Mouse (Mus musculus) hindbrain, embryonic 13.5 days (tissue): ENCODE results near the gene Cdk2ap2. TPM values are rescaled to one million over a fixed set of nuclear protein-coding genes. Genes with fewer than 3 reads are reported as not detected.
A peak's percentile ranks its signal among the peaks of the same experiment; 100 is the strongest.

Source experiments
- ATAC-seq: fragments of 200-750 bp; cut with Nextera tagmentation; 2 replicates; pipeline ENCODE4 v1.8.0; 2017; ENCODE audit warnings: moderate TSS enrichment; ENCODE audit not compliant: low FRiP score
- H3K27ac ChIP-seq: fragments of 300-500 bp; sonication (generic); 2 replicates; pipeline ENCODE4 v1.5.1; 2015; ENCODE audit warnings: inconsistent platforms, mild to moderate bottlenecking, moderate library complexity
- H3K27me3 ChIP-seq: fragments of 300-500 bp; sonication (generic); 2 replicates; pipeline ENCODE4 v1.6.1; 2015; ENCODE audit warnings: mild to moderate bottlenecking, inconsistent platforms
- H3K36me3 ChIP-seq: fragments of 300-500 bp; sonication (generic); 2 replicates; pipeline ENCODE4 v1.6.1; 2015; ENCODE audit warnings: mild to moderate bottlenecking, inconsistent platforms
- H3K4me1 ChIP-seq: fragments of 300-500 bp; sonication (generic); replicated peaks from 2 replicates; pipeline ENCODE4 v1.6.1; 2015; ENCODE audit warnings: inconsistent platforms
- H3K4me2 ChIP-seq: fragments of 300-500 bp; sonication (generic); 2 replicates; pipeline ENCODE4 v1.6.1; 2015; ENCODE audit warnings: inconsistent platforms, mild to moderate bottlenecking, moderate library complexity
- H3K4me3 ChIP-seq: fragments of 300-500 bp; sonication (generic); 2 replicates; pipeline ENCODE4 v1.5.1; 2015; ENCODE audit warnings: mild to moderate bottlenecking, inconsistent platforms
- H3K9ac ChIP-seq: fragments of 300-500 bp; sonication (generic); 2 replicates; pipeline ENCODE4 v1.6.1; 2015; ENCODE audit warnings: mild to moderate bottlenecking, inconsistent platforms
- H3K9me3 ChIP-seq: fragments of 300-500 bp; sonication (generic); 2 replicates; pipeline ENCODE4 v1.6.1; 2016; ENCODE audit warnings: inconsistent platforms
- WGBS: fragments of 180-500 bp; shearing (Covaris S2); methylation state at CpG from one replicate; pipeline ENCODE4 v1.1.7; 2015; 5-methylcytosine and 5-hydroxymethylcytosine counted together
- polyA plus RNA-seq: library from polyadenylated mRNA; unstranded; fragments of >200 nt; fragmentation: Nextera tagmentation; extraction: Ambion mirVana; gene quantifications from 2 replicates; pipeline ENCODE4 v1.2.1, GENCODE M21; 2015

The Cdk2ap2 gene
- polyA plus RNA-seq, 1 experiment from 2014 or later: 81.0 TPM

DNA sequence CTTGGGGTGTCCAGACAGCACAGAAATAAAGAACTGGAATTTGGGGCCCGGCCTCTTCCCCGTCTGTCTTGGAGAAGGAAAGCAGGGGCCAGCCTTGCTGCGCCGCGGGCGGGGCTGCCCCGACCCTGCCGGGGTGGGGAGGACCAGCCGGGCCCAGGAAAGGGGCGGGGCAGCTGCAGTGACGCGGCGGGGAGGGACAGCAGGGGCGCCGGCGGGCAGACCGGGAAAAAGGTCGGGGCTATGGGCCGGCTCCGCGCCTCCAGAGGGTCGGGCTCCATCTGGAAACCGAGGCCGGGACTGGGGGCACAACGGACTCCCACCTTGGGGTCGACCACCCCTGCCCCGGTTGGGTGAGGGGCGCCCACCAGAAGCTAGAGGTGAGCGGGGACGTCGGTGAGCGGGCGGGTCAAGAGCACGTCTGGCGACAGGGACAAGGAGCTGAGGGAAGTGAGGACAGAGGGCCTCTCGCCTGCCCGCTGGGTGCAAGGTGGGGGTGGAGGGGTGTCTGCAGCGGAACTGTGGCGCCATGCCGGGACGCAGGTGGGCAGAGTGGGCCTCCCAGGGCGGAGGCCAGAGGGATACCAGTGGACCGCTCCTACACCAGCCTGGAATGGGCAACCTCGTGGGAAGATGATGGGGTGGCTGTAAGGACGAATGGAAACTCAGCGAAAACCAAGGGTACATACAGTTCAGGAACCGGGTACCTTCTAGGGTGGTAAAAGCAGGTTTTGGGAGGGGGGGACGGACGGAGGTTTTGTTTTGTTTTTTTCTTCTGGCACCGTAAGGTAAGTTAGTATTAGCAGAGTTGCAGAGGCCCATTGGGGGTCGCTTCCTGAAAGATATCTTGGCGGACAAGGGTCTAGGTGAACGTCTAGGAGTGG is 3.1 kb downstream of the Cdk2ap2 start, which contains the start of gene Pitpnm1:
Gene Pitpnm1 (plus strand): TSS at position 162 of the 881 bp plus-strand sequence.
- 1% methylated on average over 53 of the region's 53 CpGs for WGBS
- Histone ChIP-seq H3K9me3 (no peaks in the 10 kb centered on the region), H3K36me3 (peaks cover 8% of the 10 kb centered on the region), H3K27me3 (peaks cover 32% of the 10 kb centered on the region), H3K9ac (peak within 1 kb of the TSS; percentile 83), H3K4me3 (peak within 1 kb of the TSS; percentile 53), H3K4me1 (peaks cover 73% of the 10 kb centered on the region), H3K27ac (peak within 1 kb of the TSS; percentile 69), H3K4me2 (peak within 1 kb of the TSS; percentile 69)
- ATAC-seq: no peak

DNA sequence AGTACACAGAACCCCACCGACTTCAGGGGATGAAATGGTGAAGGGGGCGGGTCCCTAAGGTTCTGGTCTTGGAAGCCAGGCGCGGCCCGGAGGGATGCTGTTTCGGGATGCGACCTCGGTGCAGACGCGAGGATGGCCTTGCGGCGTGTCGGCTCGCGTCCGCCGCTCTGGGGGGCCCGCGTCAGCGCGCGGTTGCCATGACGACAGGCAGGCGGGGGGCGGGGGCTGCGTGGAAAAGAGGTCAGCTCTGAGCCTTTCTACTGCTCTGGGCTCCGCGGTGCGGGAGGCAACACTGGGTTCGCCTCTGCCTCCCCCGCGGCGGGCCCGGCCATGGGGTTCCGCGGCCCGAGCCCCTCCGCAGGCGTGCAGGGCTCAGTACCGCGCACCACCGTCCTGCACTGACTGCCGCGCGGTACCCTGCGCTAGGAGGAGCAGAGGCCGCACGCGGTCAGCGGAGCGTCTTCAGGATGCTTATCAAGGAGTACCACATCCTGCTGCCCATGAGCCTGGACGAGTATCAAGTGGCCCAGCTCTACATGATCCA is 3.8 kb downstream of the Cdk2ap2 start:
- WGBS: under 1% methylated on average over 51 of the region's 52 CpGs
- Histone ChIP-seq H3K9me3 (no peaks in the 10 kb centered on the region), H3K27me3 (peaks cover 32% of the 10 kb centered on the region), H3K4me1 (peaks cover 73% of the 10 kb centered on the region), H3K4me2 (peak overlapping the region; percentile 69), H3K27ac (peak overlapping the region; percentile 69), H3K36me3 (peaks cover 14% of the 10 kb centered on the region), H3K9ac (peak overlapping the region; percentile 83), H3K4me3 (peak overlapping the region; percentile 53)
- ATAC-seq: 0 out of 2 replicates have a peak, but pooled peaks have one; percentile 7

DNA sequence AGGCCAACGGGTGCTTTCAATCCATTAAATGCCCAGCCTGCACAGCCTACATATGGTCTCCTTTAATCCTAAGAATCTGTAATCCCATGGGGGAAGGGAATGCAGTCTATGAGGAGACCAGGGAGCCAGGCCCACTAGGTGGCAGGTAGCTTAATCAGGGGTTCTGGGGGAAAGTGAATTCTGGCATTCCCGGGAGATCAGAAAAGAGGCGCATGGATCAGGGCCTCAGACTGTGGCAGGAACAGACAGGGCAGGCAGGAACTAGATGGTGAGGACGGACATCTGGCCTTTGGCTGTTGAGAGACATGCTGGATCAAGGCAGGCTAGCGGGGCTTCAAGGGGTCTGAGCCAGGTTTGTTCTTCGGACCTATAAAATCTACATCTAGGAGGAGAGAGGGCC is 4.5 kb downstream of the Cdk2ap2 start:
- WGBS: 59% methylated on average over 6 of the region's 6 CpGs
- peak overlapping the region; percentile 69 for H3K27ac ChIP-seq
- H3K36me3 ChIP-seq: peaks cover 17% of the 10 kb centered on the region
- H3K4me2 ChIP-seq: peak overlapping the region; percentile 69
- H3K27me3 ChIP-seq: peaks cover 32% of the 10 kb centered on the region
- no peak for ATAC-seq
- H3K9ac ChIP-seq: peak overlapping the region; percentile 83
- peaks cover 66% of the 10 kb centered on the region for H3K4me1 ChIP-seq
- H3K4me3 ChIP-seq: peak overlapping the region; percentile 53
- no peaks in the 10 kb centered on the region for H3K9me3 ChIP-seq

DNA sequence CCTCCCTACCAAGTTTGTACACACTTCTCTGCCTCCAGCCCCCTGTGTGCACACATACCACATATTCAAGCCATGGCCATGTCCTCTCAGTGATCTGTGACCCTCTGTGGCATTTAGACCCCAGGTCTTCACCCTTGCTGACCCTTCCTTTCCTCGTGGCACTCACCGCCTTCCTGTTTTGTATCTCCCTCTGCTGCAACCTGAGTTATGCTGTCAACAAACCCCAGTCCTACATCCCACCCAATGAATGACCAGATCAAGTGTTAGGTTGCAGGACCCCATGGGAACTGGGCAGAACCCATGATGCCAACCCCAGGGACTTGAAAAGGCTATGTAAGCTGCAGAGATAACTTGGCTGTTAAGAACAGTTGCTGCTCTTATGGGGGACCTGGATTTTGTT is 5.1 kb downstream of the Cdk2ap2 start:
- Histone ChIP-seq H3K27ac (no peak overlapping the region), H3K4me1 (peaks cover 66% of the 10 kb centered on the region), H3K4me3 (peak overlapping the region; percentile 53), H3K4me2 (peak overlapping the region; percentile 69), H3K9me3 (no peaks in the 10 kb centered on the region), H3K27me3 (peaks cover 32% of the 10 kb centered on the region), H3K36me3 (peaks cover 23% of the 10 kb centered on the region), H3K9ac (peak overlapping the region; percentile 83)
- 85% methylated on average over 2 of the region's 2 CpGs for WGBS
- no peak for ATAC-seq

DNA sequence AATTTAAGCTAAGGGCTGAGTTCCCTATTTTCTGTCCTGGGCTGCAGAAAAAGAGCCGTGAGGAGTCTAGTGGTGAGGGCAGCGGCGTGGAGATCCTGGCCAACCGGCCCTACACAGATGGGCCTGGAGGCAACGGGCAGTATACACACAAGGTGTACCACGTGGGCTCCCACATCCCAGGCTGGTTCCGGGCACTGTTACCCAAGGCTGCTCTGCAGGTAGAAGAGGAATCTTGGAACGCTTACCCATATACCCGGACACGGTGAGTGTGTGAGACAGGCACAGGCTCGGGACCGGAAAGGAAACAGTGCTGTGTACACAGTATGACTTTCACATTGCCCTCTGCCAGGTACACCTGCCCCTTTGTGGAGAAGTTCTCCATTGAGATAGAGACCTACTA is 5.6 kb downstream of the Cdk2ap2 start:
- Histone ChIP-seq H3K4me3 (no peak overlapping the region), H3K4me1 (peaks cover 61% of the 10 kb centered on the region), H3K36me3 (peaks cover 26% of the 10 kb centered on the region), H3K9ac (no peak overlapping the region), H3K4me2 (no peak overlapping the region), H3K27ac (no peak overlapping the region), H3K27me3 (peaks cover 32% of the 10 kb centered on the region), H3K9me3 (no peaks in the 10 kb centered on the region)
- no peak for ATAC-seq
- 90% methylated on average over 12 of the region's 12 CpGs for WGBS

DNA sequence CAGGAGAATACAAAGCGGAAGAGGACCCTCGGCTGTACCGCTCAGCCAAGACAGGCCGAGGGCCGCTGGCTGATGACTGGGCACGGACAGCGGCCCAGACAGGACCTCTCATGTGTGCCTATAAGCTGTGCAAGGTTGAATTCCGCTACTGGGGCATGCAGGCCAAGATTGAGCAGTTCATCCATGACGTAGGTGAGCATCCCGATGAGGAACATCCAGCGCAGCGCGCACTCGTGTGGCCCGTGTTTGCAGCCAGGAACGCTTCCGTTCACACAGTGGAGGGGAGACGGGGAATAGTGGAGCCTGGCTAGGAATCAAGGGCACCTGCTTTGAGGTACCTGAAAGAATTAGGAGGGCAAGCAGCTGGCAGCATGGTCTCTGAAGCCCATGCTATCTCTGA is 6.3 kb downstream of the Cdk2ap2 start:
- ATAC-seq: no peak

DNA sequence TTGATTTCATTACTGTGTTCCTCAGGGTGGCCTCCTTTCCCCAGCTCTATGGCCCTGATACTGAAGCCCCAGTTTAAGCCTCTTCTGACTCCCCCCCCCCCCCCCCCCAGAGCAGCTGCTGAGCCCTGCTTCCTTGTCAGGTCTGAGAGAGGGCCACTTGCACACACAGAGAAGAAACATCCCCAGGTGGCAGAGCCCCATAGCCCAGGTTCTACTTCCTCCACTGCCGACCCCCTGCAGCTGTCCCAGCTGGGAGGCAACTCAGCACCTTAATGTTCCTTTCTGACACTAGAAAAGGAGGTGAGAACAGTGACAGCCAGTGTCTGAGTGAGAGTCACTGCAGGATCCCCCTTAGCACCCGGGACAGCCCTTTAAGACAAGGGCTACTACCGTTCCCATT is 6.8 kb downstream of the Cdk2ap2 start:
- Histone ChIP-seq H3K4me2 (no peak overlapping the region), H3K36me3 (peaks cover 37% of the 10 kb centered on the region), H3K27me3 (peaks cover 32% of the 10 kb centered on the region), H3K9me3 (no peaks in the 10 kb centered on the region), H3K4me3 (no peak overlapping the region), H3K4me1 (peaks cover 50% of the 10 kb centered on the region), H3K27ac (no peak overlapping the region), H3K9ac (no peak overlapping the region)
- 72% methylated on average over 3 of the region's 3 CpGs for WGBS
- ATAC-seq: no peak

More for the DNA sequence above, 6.3 kb downstream of the Cdk2ap2 start:
- Histone ChIP-seq H3K4me3 (no peak overlapping the region), H3K9me3 (no peaks in the 10 kb centered on the region), H3K4me2 (no peak overlapping the region), H3K4me1 (peaks cover 55% of the 10 kb centered on the region), H3K27me3 (peaks cover 32% of the 10 kb centered on the region), H3K27ac (no peak overlapping the region), H3K36me3 (peaks cover 32% of the 10 kb centered on the region), H3K9ac (no peak overlapping the region)
- whole genome bisulfite sequencing: 95% methylated on average over 18 of the region's 18 CpGs

DNA sequence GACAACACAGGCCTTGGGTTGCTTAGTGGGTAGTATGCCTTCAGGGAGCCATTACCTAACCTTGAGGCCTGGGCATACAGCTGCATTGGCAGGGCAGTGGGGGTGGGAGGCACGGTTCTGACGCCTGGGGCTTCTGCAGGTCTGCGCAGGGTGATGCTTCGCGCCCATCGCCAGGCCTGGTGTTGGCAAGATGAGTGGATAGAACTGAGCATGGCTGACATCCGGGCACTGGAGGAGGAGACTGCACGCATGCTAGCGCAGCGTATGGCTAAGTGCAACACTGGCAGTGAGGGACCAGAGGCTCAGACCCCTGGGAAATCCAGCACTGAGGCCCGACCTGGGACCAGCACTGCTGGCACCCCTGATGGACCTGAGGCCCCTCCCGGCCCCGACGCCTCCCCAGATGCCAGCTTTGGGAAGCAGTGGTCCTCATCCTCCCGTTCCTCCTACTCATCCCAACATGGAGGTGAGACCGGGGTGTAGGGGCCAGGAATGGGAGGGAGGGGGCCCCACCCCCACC is 7.8 kb downstream of the Cdk2ap2 start:
- ATAC-seq: no peak
- Histone ChIP-seq H3K9me3 (no peaks in the 10 kb centered on the region), H3K36me3 (peaks cover 46% of the 10 kb centered on the region), H3K27me3 (peaks cover 27% of the 10 kb centered on the region), H3K4me2 (no peak overlapping the region), H3K4me3 (no peak overlapping the region), H3K9ac (no peak overlapping the region), H3K4me1 (peaks cover 40% of the 10 kb centered on the region), H3K27ac (peak overlapping the region; percentile 30)
- 93% methylated on average over 16 of the region's 16 CpGs for WGBS

DNA sequence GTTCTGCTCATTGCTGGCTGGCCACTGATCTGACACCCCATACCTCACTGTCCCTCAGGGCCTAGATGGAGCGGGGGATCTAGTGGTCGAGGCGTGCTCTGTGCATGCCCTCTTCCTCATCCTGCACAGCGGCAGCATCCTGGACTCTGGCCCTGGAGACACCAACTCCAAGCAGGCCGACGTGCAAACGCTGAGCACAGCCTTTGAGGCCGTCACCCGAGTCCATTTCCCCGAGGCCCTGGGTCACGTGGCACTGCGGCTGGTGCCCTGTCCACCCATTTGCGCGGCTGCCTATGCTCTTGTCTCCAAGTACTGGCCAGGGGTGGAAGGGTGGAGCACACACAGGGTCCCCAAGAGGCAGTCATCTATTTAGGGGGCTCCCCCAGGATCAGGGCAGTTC is 9.7 kb downstream of the Cdk2ap2 start:
- no peak overlapping the region for H3K4me2 ChIP-seq
- H3K27me3 ChIP-seq: peaks cover 19% of the 10 kb centered on the region
- H3K4me3 ChIP-seq: no peak overlapping the region
- H3K9ac ChIP-seq: no peak overlapping the region
- peaks cover 21% of the 10 kb centered on the region for H3K4me1 ChIP-seq
- no peaks in the 10 kb centered on the region for H3K9me3 ChIP-seq
- 94% methylated on average over 14 of the region's 14 CpGs for WGBS
- peaks cover 66% of the 10 kb centered on the region for H3K36me3 ChIP-seq
- no peak overlapping the region for H3K27ac ChIP-seq
- no peak for ATAC-seq

DNA sequence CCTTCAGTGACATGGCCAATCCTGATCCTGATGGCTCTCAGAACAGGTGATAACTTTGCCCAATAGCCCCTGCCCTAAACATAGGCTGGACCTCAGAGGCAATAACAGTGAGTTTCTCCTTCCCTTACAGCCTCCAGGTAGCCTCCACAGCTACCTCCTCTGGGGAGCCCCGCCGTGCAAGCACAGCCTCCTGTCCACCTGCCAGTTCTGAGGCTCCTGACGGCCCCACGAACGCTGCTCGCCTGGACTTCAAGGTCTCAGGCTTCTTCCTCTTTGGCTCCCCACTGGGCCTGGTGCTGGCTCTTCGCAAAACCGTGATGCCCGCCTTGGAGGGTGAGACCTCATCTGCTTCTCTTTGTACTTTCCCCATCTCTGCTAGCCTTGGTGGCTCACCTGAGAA is 11.6 kb downstream of the Cdk2ap2 start:
- ATAC-seq: no peak
- Histone ChIP-seq H3K4me1 (peaks cover 6% of the 10 kb centered on the region; the same call in 1 of the 2 replicates), H3K4me2 (no peak overlapping the region), H3K27me3 (no peaks in the 10 kb centered on the region), H3K27ac (no peak overlapping the region), H3K36me3 (peaks cover 81% of the 10 kb centered on the region), H3K9ac (no peak overlapping the region), H3K4me3 (no peak overlapping the region), H3K9me3 (no peaks in the 10 kb centered on the region)
- WGBS: 83% methylated on average over 9 of the region's 9 CpGs

DNA sequence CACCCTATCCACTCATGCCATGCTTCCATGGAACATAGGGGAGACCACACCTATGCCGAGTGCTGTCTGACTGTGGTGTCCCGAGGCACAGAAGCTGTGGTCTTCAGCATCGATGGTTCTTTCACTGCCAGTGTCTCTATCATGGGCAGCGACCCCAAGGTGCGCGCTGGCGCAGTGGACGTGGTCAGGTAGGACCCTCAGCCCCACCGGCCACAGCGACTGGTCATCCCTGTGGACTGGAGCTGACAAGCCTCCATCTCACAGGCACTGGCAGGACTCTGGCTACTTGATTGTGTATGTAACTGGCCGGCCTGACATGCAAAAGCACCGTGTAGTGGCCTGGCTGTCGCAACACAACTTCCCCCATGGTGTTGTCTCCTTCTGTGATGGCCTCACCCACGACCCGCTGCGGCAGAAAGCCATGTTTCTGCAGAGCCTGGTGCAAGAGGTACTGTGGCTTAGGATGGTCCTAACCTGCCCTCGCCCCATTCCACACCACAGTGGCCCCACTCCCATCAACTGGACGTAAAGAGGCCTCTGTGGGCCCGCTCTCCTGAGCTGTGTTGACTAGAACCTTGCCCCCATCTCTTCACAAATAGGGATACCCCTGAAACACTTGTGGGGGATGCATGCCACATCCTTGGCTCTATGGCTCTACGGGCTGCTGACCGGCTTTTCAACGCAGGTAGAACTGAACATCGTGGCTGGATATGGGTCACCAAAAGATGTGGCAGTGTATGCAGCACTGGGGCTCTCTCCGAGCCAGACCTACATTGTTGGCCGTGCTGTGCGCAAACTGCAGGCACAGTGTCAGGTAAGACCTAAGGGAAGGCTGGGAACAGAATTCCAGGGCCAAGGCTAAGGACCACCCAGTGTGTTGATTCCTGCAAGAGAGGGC is 15.3 kb downstream of the Cdk2ap2 start:
- H3K27ac ChIP-seq: no peak overlapping the region
- WGBS: 94% methylated on average over 26 of the region's 26 CpGs
- no peaks in the 10 kb centered on the region; the same call in 1 of the 2 replicates for H3K4me1 ChIP-seq
- H3K9me3 ChIP-seq: no peaks in the 10 kb centered on the region
- ATAC-seq: no peak
- H3K4me2 ChIP-seq: no peak overlapping the region
- H3K36me3 ChIP-seq: peaks cover 98% of the 10 kb centered on the region
- H3K27me3 ChIP-seq: no peaks in the 10 kb centered on the region
- H3K9ac ChIP-seq: no peak overlapping the region
- no peak overlapping the region for H3K4me3 ChIP-seq
